Mouse (Mus musculus) hindbrain, embryonic 11.5 days (tissue): ENCODE data around the gene Nppa. TPM values are rescaled to one million over a fixed set of nuclear protein-coding genes. Genes with fewer than 3 reads are reported as not detected.

Source experiments
- ATAC-seq: fragments of 200-750 bp; cut with Nextera tagmentation; 2 replicates; pipeline ENCODE4 v1.8.0; 2017; ENCODE audit warnings: mild to moderate bottlenecking, moderate TSS enrichment, moderate library complexity; ENCODE audit not compliant: low FRiP score
- DNase-seq: peaks from one replicate; pipeline ENCODE4 v3.0.0-alpha.2; 2015; ENCODE audit warnings: low spot score
- H3K27ac ChIP-seq: fragments of 300-500 bp; sonication (generic); 2 replicates; pipeline ENCODE4 v1.5.1; 2014; ENCODE audit warnings: mild to moderate bottlenecking, low read depth, low read length
- H3K27me3 ChIP-seq: fragments of 300-500 bp; sonication (generic); 2 replicates; pipeline ENCODE4 v1.6.1; 2014; ENCODE audit warnings: mild to moderate bottlenecking, low read length, moderate library complexity, mixed read lengths; ENCODE audit not compliant: control insufficient read depth, insufficient read depth
- H3K36me3 ChIP-seq: fragments of 300-500 bp; sonication (generic); 2 replicates; pipeline ENCODE4 v1.6.1; 2014; ENCODE audit warnings: mild to moderate bottlenecking, low read length, moderate library complexity, mixed read lengths; ENCODE audit not compliant: control insufficient read depth, insufficient read depth
- H3K4me1 ChIP-seq: fragments of 300-500 bp; sonication (generic); replicated peaks from 2 replicates; pipeline ENCODE4 v1.6.1; 2014; ENCODE audit warnings: low read length, mixed read lengths; ENCODE audit not compliant: control insufficient read depth, insufficient read depth
- H3K4me2 ChIP-seq: fragments of 300-500 bp; sonication (generic); replicated peaks from 2 replicates; pipeline ENCODE4 v1.6.1; 2014; ENCODE audit warnings: mild to moderate bottlenecking, low read depth, low read length
- H3K4me3 ChIP-seq: fragments of 300-500 bp; sonication (generic); 2 replicates; pipeline ENCODE4 v1.5.1; 2014; ENCODE audit warnings: low read depth, low read length
- H3K9ac ChIP-seq: fragments of 300-500 bp; sonication (generic); 2 replicates; pipeline ENCODE4 v1.6.1; 2014; ENCODE audit warnings: low read depth, low read length
- H3K9me3 ChIP-seq: fragments of 300-500 bp; sonication (generic); 2 replicates; pipeline ENCODE4 v1.6.1; 2016; ENCODE audit warnings: low read length; ENCODE audit not compliant: control insufficient read depth
- WGBS: fragments of 180-500 bp; shearing (Covaris S2); extraction: QIAGEN DNeasy Blood & Tissue Kit; methylation state at CpG from one replicate; pipeline ENCODE4 v1.1.7; 2014; 5-methylcytosine and 5-hydroxymethylcytosine counted together
- polyA plus RNA-seq: library from polyadenylated mRNA; unstranded; fragments of >200 nt; fragmentation: Nextera tagmentation; extraction: Ambion mirVana; gene quantifications from 2 replicates; pipeline ENCODE4 v1.2.1, GENCODE M21; 2014

Nppa gene
- polyA plus RNA-seq, 1 experiment from 2014 or later, result not detected

- H3K9ac ChIP-seq, result no peak overlapping the region
- DNase-seq (no peak), ATAC-seq (no peak)
- H3K9me3 ChIP-seq, result no peaks in the 10 kb centered on the region
- WGBS, result 43% methylated on average over 8 of the region's 8 CpGs
- no peaks in the 10 kb centered on the region for H3K4me1 ChIP-seq
- no peak overlapping the region for H3K4me3 ChIP-seq
- no peaks in the 10 kb centered on the region for H3K27me3 ChIP-seq
- peak overlapping the region; percentile 30; the same call in 1 of the 2 replicates for H3K27ac ChIP-seq
- H3K4me2 ChIP-seq, result no peak overlapping the region
- H3K36me3 ChIP-seq, result peaks cover 7% of the 10 kb centered on the region
Measured at GRCm38 (mm10) chr4:148001866-148002265, 1.3 kb downstream of the Nppa start.

DNA sequence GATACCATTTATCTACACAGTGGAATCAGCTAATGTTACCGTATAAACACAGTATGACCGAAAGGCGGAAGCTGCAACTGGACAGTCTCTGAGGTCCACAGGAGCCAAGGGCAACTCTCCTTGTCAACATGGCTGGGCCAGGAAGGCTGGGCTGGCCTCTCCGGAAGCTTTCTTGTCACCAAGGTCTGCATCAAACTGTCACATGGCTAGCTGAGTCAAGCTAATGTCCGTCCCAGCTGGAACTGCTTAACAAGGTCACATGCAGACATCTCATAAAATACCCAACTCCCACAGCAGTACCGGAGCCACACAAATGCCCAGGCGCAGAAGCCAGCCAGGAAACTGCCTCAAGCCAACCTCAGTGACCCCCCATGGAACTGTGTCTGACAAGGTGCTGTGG is 3.8 kb downstream of the Nppa start:
- no peak for ATAC-seq
- Histone ChIP-seq H3K4me1 (no peaks in the 10 kb centered on the region), H3K9me3 (no peaks in the 10 kb centered on the region), H3K36me3 (peaks cover 11% of the 10 kb centered on the region), H3K4me3 (no peak overlapping the region), H3K9ac (no peak overlapping the region), H3K27me3 (no peaks in the 10 kb centered on the region), H3K27ac (no peak overlapping the region), H3K4me2 (no peak overlapping the region)
- WGBS, result 94% methylated on average over 7 of the region's 7 CpGs
- no peak for DNase-seq

- Histone ChIP-seq H3K9me3 (no peaks in the 10 kb centered on the region), H3K27ac (no peak overlapping the region), H3K36me3 (peaks cover 40% of the 10 kb centered on the region), H3K9ac (no peak overlapping the region), H3K4me3 (no peak overlapping the region), H3K4me2 (no peak overlapping the region), H3K4me1 (no peaks in the 10 kb centered on the region), H3K27me3 (no peaks in the 10 kb centered on the region)
- ATAC-seq (peak; percentile 49; the same call in 1 of the 2 replicates), DNase-seq (peak; percentile 31)
- 77% methylated on average over 4 of the region's 4 CpGs for WGBS
Measured at GRCm38 (mm10) chr4:148008412-148008811, 7.9 kb downstream of the Nppa start.

DNA sequence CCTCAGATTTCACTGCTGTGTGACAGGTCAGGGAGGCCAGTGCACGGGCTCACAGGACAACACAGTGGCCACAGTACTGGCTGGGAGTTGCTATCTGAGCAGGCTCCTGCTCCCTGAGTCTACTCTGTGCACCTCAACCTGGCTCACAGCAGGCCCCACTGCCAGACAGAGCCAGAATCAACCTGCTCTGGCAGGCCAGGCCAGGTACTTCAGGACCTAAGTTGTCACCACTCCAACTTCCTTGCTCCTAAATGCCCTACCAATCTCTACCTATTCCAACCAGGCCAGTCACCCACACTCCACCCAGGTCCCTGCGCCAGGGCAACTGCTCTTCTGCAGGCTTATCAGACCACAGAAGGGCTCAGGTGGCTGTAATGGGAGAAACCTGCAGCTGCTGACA is 9.1 kb downstream of the Nppa start:
- peaks cover 50% of the 10 kb centered on the region for H3K36me3 ChIP-seq
- H3K9ac ChIP-seq, result no peak overlapping the region
- H3K27me3 ChIP-seq, result no peaks in the 10 kb centered on the region
- no peak overlapping the region for H3K4me3 ChIP-seq
- WGBS, result 91% methylated on average over 2 of the region's 2 CpGs
- no peaks in the 10 kb centered on the region for H3K4me1 ChIP-seq
- no peak overlapping the region for H3K4me2 ChIP-seq
- ATAC-seq, result no peak
- no peak overlapping the region for H3K27ac ChIP-seq
- H3K9me3 ChIP-seq, result no peaks in the 10 kb centered on the region
- DNase-seq, result no peak

DNA sequence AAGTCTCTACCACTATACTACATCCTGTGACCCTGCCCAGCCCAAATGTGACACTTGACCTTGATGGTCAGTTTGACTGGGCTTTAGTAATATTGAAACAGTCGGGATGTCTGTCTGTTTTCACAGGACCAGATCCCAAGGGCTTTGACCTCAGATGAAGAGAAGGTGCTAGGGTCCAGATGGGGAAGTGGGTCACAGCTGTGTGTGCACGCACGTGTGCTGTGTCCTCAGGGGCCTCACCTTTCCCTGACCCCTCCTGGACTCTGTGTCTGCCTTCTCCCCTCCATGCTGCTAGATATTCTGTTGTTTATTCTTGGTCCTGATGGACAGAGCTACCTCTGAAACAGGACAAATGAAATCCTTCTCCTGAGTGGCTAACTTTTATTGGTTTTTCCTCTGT is 10.8 kb downstream of the Nppa start:
- H3K27me3 ChIP-seq, result no peaks in the 10 kb centered on the region
- H3K9ac ChIP-seq, result no peak overlapping the region
- H3K36me3 ChIP-seq, result peaks cover 50% of the 10 kb centered on the region
- H3K4me3 ChIP-seq, result no peak overlapping the region
- no peaks in the 10 kb centered on the region for H3K9me3 ChIP-seq
- H3K27ac ChIP-seq, result no peak overlapping the region
- DNase-seq (no peak), ATAC-seq (no peak)
- H3K4me1 ChIP-seq, result no peaks in the 10 kb centered on the region
- H3K4me2 ChIP-seq, result no peak overlapping the region
- WGBS, result 78% methylated on average over 3 of the region's 3 CpGs

GRCm38 (mm10) chr4:148012216-148012615 is 11.7 kb downstream of the Nppa start:
- no peaks in the 10 kb centered on the region for H3K4me1 ChIP-seq
- DNase-seq (no peak), ATAC-seq (no peak)
- peaks cover 50% of the 10 kb centered on the region for H3K36me3 ChIP-seq
- H3K9me3 ChIP-seq, result no peaks in the 10 kb centered on the region
- H3K4me3 ChIP-seq, result no peak overlapping the region
- no peak overlapping the region for H3K9ac ChIP-seq
- no peak overlapping the region for H3K4me2 ChIP-seq
- H3K27me3 ChIP-seq, result no peaks in the 10 kb centered on the region
- H3K27ac ChIP-seq, result no peak overlapping the region
- 89% methylated on average over 4 of the region's 4 CpGs for whole genome bisulfite sequencing

DNA sequence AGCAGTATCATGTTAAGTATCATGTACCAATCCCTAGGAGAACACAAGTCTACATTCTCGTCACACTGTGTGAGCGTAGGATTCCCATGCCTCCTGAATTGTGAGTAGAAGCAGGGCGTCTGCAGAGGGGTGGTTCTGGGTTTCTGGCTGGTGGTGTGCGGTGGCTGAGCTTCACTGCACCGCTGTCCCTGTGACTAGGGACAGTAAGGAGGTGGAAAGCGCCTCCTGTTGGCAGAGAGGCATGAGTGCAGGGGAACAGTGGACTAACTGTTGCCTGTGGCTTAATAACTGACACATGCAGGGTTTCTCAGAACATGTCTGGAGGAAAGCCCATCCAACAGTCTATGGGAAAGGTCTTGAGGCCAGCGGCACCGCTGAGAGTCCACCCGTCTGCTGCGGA is 14.9 kb downstream of the Nppa start:
- peaks cover 4% of the 10 kb centered on the region; the same call in 1 of the 2 replicates for H3K4me1 ChIP-seq
- no peak overlapping the region for H3K27ac ChIP-seq
- WGBS, result 82% methylated on average over 10 of the region's 10 CpGs
- no peak for ATAC-seq
- no peaks in the 10 kb centered on the region for H3K27me3 ChIP-seq
- H3K4me3 ChIP-seq, result no peak overlapping the region
- H3K4me2 ChIP-seq, result no peak overlapping the region
- peaks cover 56% of the 10 kb centered on the region for H3K36me3 ChIP-seq
- no peak overlapping the region for H3K9ac ChIP-seq
- no peaks in the 10 kb centered on the region for H3K9me3 ChIP-seq
- DNase-seq, result no peak

- Histone ChIP-seq H3K4me2 (no peak overlapping the region), H3K9ac (no peak overlapping the region), H3K36me3 (peaks cover 43% of the 10 kb centered on the region), H3K27me3 (no peaks in the 10 kb centered on the region), H3K4me1 (peaks cover 4% of the 10 kb centered on the region; the same call in 1 of the 2 replicates), H3K9me3 (no peaks in the 10 kb centered on the region), H3K27ac (no peak overlapping the region), H3K4me3 (no peak overlapping the region)
- ATAC-seq (no peak), DNase-seq (no peak)
- WGBS, result 84% methylated on average over 3 of the region's 3 CpGs
Measured at GRCm38 (mm10) chr4:148016981-148017380, 16.5 kb downstream of the Nppa start.

DNA sequence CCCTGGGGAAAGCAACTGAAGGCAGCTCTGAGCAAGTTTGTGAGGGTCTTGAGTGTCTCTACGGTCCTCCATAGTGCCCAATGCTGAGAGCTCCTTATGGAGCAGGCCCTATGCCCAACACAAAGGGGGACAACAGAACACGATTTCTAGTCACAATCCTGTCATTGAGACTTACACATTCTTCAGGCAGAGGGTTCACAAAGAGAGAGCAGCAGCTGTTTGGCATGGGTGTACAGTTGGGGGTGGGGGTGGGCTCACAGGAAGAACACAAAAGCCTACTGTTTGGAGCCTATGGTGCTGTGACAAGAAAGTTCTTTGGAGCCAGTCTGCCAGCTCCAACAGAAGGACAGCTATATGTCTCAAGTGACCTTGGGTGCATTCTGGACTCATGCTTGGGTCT is 17.9 kb downstream of the Nppa start:
- Histone ChIP-seq H3K36me3 (peaks cover 38% of the 10 kb centered on the region), H3K9me3 (no peaks in the 10 kb centered on the region), H3K9ac (no peak overlapping the region), H3K27me3 (no peaks in the 10 kb centered on the region), H3K4me1 (peaks cover 4% of the 10 kb centered on the region; the same call in 1 of the 2 replicates), H3K4me2 (no peak overlapping the region), H3K4me3 (no peak overlapping the region), H3K27ac (0 out of 2 replicates have a peak overlapping the region, but pooled peaks have one; percentile 58)
- ATAC-seq, result peak; percentile 26; the same call in 1 of the 2 replicates
- no peak for DNase-seq
- WGBS, result 67% methylated on average over 2 of the region's 2 CpGs
